Mouse (Mus musculus): Measurements from ENCODE around the gene Scn1b. TPM values are rescaled to one million over a fixed set of nuclear protein-coding genes. Genes with fewer than 3 reads are reported as not detected.
A peak's percentile ranks its signal among the peaks of the same experiment; 100 is the strongest.

Scn1b gene
- polyA plus RNA-seq, 1 experiment from 2014 or later = 0.81 TPM

GRCm38 (mm10) chr7:31145596-31146160, 18.9 kb upstream of the Scn1b start:
- 90% methylated on average over 12 of the region's 12 CpGs for WGBS
- Histone ChIP-seq H3K4me3 (ENCODE audit: low read depth, low read length) (no peak overlapping the region), H3K9ac (replicated peaks; ENCODE audit: low read length) (no peak overlapping the region), H3K4me2 (ENCODE audit: low read depth, low read length) (no peak overlapping the region), H3K9me3 (replicated peaks; ENCODE audit: control insufficient read depth, low read length) (no peaks in the 10 kb centered on the region), H3K27me3 (ENCODE audit: control insufficient read depth, insufficient read depth, low read length) (no peaks in the 10 kb centered on the region), H3K27ac (replicated peaks; ENCODE audit: low read depth, low read length) (no peak overlapping the region), H3K4me1 (ENCODE audit: control insufficient read depth, insufficient read depth, low read length) (peaks cover 3% of the 10 kb centered on the region; the same call in 1 of the 2 replicates), H3K36me3 (replicated peaks; ENCODE audit: control insufficient read depth, insufficient read depth, low read depth, low read length) (peaks cover under 1% of the 10 kb centered on the region)
- ATAC-seq (replicated peaks; ENCODE audit: insufficient number of reproducible peaks, low FRiP score, low TSS enrichment, low read depth) (no peak), DNase-seq (ENCODE audit: low spot score) (no peak)

- WGBS = 96% methylated on average over 16 of the region's 16 CpGs
- H3K36me3 ChIP-seq (replicated peaks; ENCODE audit: control insufficient read depth, insufficient read depth, low read depth, low read length) = peaks cover 4% of the 10 kb centered on the region
Measured at GRCm38 (mm10) chr7:31144886-31145285, 18.1 kb upstream of the Scn1b start.

DNA sequence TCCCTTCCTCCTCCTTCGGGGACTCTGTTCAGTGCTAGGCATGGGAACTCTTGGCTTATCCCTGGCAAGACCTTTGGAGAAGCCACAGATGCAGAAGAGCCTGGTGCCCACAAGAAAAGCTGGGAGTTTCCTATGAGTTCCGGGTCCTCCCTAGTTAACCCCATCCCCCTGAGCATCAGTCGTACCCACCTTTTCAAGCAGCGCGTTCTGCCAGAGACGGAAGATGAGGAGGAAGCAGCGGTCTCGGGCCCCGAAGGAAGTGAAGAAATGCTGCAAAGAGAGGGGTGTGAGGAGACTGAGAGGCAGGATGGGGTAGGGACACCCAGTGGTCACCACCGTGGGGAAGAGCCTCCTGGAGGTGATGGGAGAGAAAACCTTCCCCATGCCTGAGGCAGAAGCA, 14.1 kb upstream of the Scn1b start:
- H3K27ac ChIP-seq (replicated peaks; ENCODE audit: low read depth, low read length) = no peak overlapping the region
- H3K9ac ChIP-seq (replicated peaks; ENCODE audit: low read length) = no peak overlapping the region
- ATAC-seq (replicated peaks; ENCODE audit: insufficient number of reproducible peaks, low FRiP score, low TSS enrichment, low read depth) (no peak), DNase-seq (ENCODE audit: low spot score) (no peak)
- WGBS = 93% methylated on average over 10 of the region's 10 CpGs
- no peaks in the 10 kb centered on the region for H3K4me1 ChIP-seq (ENCODE audit: control insufficient read depth, insufficient read depth, low read length)
- no peak overlapping the region for H3K4me3 ChIP-seq (ENCODE audit: low read depth, low read length)
- H3K4me2 ChIP-seq (ENCODE audit: low read depth, low read length) = no peak overlapping the region
- no peaks in the 10 kb centered on the region for H3K9me3 ChIP-seq (replicated peaks; ENCODE audit: control insufficient read depth, low read length)
- H3K27me3 ChIP-seq (ENCODE audit: control insufficient read depth, insufficient read depth, low read length) = no peaks in the 10 kb centered on the region
- H3K36me3 ChIP-seq (replicated peaks; ENCODE audit: control insufficient read depth, insufficient read depth, low read depth, low read length) = peaks cover 22% of the 10 kb centered on the region

More at GRCm38 (mm10) chr7:31144886-31145285, 18.1 kb upstream of the Scn1b start:
- Histone ChIP-seq H3K27me3 (ENCODE audit: control insufficient read depth, insufficient read depth, low read length) (no peaks in the 10 kb centered on the region), H3K4me3 (ENCODE audit: low read depth, low read length) (no peak overlapping the region), H3K4me2 (ENCODE audit: low read depth, low read length) (no peak overlapping the region), H3K9me3 (replicated peaks; ENCODE audit: control insufficient read depth, low read length) (no peaks in the 10 kb centered on the region), H3K9ac (replicated peaks; ENCODE audit: low read length) (no peak overlapping the region), H3K4me1 (ENCODE audit: control insufficient read depth, insufficient read depth, low read length) (peaks cover 3% of the 10 kb centered on the region; the same call in 1 of the 2 replicates), H3K27ac (replicated peaks; ENCODE audit: low read depth, low read length) (no peak overlapping the region)
- ATAC-seq (replicated peaks; ENCODE audit: insufficient number of reproducible peaks, low FRiP score, low TSS enrichment, low read depth) (no peak), DNase-seq (ENCODE audit: low spot score) (no peak)

DNA sequence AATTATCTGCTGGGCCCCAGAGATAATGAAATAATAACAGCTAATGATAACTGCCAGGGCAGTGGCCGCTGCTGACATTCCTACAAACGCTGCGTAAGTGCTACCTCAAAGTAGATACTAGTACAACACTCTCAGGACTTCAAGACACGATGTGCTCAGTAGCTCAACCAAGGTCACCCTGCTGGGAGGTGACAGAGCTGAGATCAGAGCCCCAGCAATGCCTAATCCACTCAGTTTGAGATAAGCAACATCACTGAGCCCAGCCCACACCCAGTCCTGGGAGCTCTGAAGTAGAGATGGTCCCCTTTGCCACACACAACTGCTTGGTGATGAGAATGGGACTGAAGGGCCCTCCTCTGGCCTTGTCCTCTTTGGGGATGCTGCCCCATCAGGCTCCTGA, 13.5 kb upstream of the Scn1b start:
- Histone ChIP-seq H3K27me3 (ENCODE audit: control insufficient read depth, insufficient read depth, low read length) (no peaks in the 10 kb centered on the region), H3K9me3 (replicated peaks; ENCODE audit: control insufficient read depth, low read length) (no peaks in the 10 kb centered on the region), H3K27ac (replicated peaks; ENCODE audit: low read depth, low read length) (no peak overlapping the region), H3K36me3 (replicated peaks; ENCODE audit: control insufficient read depth, insufficient read depth, low read depth, low read length) (peaks cover 22% of the 10 kb centered on the region), H3K4me1 (ENCODE audit: control insufficient read depth, insufficient read depth, low read length) (no peaks in the 10 kb centered on the region), H3K4me2 (ENCODE audit: low read depth, low read length) (no peak overlapping the region), H3K9ac (replicated peaks; ENCODE audit: low read length) (no peak overlapping the region), H3K4me3 (ENCODE audit: low read depth, low read length) (no peak overlapping the region)
- 85% methylated on average over 4 of the region's 4 CpGs for WGBS
- ATAC-seq (replicated peaks; ENCODE audit: insufficient number of reproducible peaks, low FRiP score, low TSS enrichment, low read depth) (no peak), DNase-seq (ENCODE audit: low spot score) (no peak)

GRCm38 (mm10) chr7:31139765-31140164, 13.0 kb upstream of the Scn1b start:
- peaks cover 22% of the 10 kb centered on the region for H3K36me3 ChIP-seq (replicated peaks; ENCODE audit: control insufficient read depth, insufficient read depth, low read depth, low read length)
- H3K4me2 ChIP-seq (ENCODE audit: low read depth, low read length) = no peak overlapping the region
- H3K4me1 ChIP-seq (ENCODE audit: control insufficient read depth, insufficient read depth, low read length) = no peaks in the 10 kb centered on the region
- DNase-seq (ENCODE audit: low spot score) = peak; percentile 58
- no peak overlapping the region for H3K9ac ChIP-seq (replicated peaks; ENCODE audit: low read length)
- no peak overlapping the region for H3K27ac ChIP-seq (replicated peaks; ENCODE audit: low read depth, low read length)
- no peak overlapping the region for H3K4me3 ChIP-seq (ENCODE audit: low read depth, low read length)
- 0 out of 2 replicates have a peak, but pooled peaks have one; percentile 21 for ATAC-seq (replicated peaks; ENCODE audit: insufficient number of reproducible peaks, low FRiP score, low TSS enrichment, low read depth)
- H3K9me3 ChIP-seq (replicated peaks; ENCODE audit: control insufficient read depth, low read length) = no peaks in the 10 kb centered on the region
- H3K27me3 ChIP-seq (ENCODE audit: control insufficient read depth, insufficient read depth, low read length) = no peaks in the 10 kb centered on the region
- 67% methylated on average over 5 of the region's 5 CpGs for WGBS

DNA sequence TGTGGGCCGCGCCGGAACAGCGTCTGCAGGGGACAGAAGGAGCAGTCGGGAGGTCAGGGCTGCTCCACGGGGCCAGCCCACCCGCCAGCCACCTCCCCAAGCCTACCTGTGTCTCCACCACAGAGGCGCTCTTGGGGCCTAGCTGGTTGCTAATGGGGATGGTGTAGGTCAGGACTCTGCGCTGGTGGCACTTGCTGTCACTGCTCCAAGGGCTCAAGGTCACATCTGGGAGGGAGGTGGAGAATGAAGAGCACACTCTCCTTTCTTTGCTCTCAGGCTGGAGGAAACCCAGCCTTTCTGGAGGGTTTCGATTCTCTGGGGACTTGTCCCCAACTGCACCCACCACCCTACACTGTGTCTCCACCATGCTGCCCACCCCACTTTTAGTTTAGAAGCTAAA, 8.9 kb upstream of the Scn1b start:
- peaks cover 42% of the 10 kb centered on the region for H3K36me3 ChIP-seq (replicated peaks; ENCODE audit: control insufficient read depth, insufficient read depth, low read depth, low read length)
- H3K4me3 ChIP-seq (ENCODE audit: low read depth, low read length) = no peak overlapping the region
- no peaks in the 10 kb centered on the region for H3K27me3 ChIP-seq (ENCODE audit: control insufficient read depth, insufficient read depth, low read length)
- H3K27ac ChIP-seq (replicated peaks; ENCODE audit: low read depth, low read length) = no peak overlapping the region
- no peak overlapping the region for H3K4me2 ChIP-seq (ENCODE audit: low read depth, low read length)
- no peaks in the 10 kb centered on the region for H3K4me1 ChIP-seq (ENCODE audit: control insufficient read depth, insufficient read depth, low read length)
- DNase-seq (ENCODE audit: low spot score) (no peak), ATAC-seq (replicated peaks; ENCODE audit: insufficient number of reproducible peaks, low FRiP score, low TSS enrichment, low read depth) (no peak)
- no peaks in the 10 kb centered on the region for H3K9me3 ChIP-seq (replicated peaks; ENCODE audit: control insufficient read depth, low read length)
- H3K9ac ChIP-seq (replicated peaks; ENCODE audit: low read length) = no peak overlapping the region
- WGBS = 97% methylated on average over 8 of the region's 10 CpGs

DNA sequence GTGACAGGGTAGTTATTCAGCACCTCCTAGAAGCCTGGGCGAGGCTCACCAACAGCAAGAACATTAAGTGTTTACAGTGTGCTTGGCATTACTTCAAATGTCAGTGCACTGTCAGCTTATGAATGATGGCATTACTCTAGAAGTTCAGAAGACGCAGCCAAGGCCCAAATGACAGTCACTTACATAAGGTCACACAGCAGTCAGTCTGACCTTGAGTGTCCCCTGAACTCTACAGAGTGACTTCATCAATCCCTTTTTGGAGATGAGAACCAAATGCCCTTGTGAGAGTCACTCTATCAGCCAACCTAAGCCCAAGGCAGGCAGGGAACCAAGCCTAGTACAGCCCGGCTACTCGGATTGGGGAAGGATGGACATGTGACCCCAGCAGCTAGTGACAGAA, 5.1 kb upstream of the Scn1b start:
- 91% methylated on average over 4 of the region's 4 CpGs for whole genome bisulfite sequencing
- H3K9ac ChIP-seq (replicated peaks; ENCODE audit: low read length) = no peak overlapping the region
- H3K4me1 ChIP-seq (ENCODE audit: control insufficient read depth, insufficient read depth, low read length) = no peaks in the 10 kb centered on the region; the same call in 1 of the 2 replicates
- H3K9me3 ChIP-seq (replicated peaks; ENCODE audit: control insufficient read depth, low read length) = no peaks in the 10 kb centered on the region
- H3K4me2 ChIP-seq (ENCODE audit: low read depth, low read length) = no peak overlapping the region
- ATAC-seq (replicated peaks; ENCODE audit: insufficient number of reproducible peaks, low FRiP score, low TSS enrichment, low read depth) (no peak), DNase-seq (ENCODE audit: low spot score) (no peak)
- H3K27me3 ChIP-seq (ENCODE audit: control insufficient read depth, insufficient read depth, low read length) = peaks cover 6% of the 10 kb centered on the region
- peaks cover 24% of the 10 kb centered on the region for H3K36me3 ChIP-seq (replicated peaks; ENCODE audit: control insufficient read depth, insufficient read depth, low read depth, low read length)
- H3K4me3 ChIP-seq (ENCODE audit: low read depth, low read length) = no peak overlapping the region
- H3K27ac ChIP-seq (replicated peaks; ENCODE audit: low read depth, low read length) = no peak overlapping the region

GRCm38 (mm10) chr7:31130841-31131240, 4.0 kb upstream of the Scn1b start:
- Histone ChIP-seq H3K4me3 (ENCODE audit: low read depth, low read length) (no peak overlapping the region), H3K9ac (replicated peaks; ENCODE audit: low read length) (no peak overlapping the region), H3K27me3 (ENCODE audit: control insufficient read depth, insufficient read depth, low read length) (peaks cover 15% of the 10 kb centered on the region), H3K27ac (replicated peaks; ENCODE audit: low read depth, low read length) (no peak overlapping the region), H3K9me3 (replicated peaks; ENCODE audit: control insufficient read depth, low read length) (no peaks in the 10 kb centered on the region), H3K36me3 (replicated peaks; ENCODE audit: control insufficient read depth, insufficient read depth, low read depth, low read length) (peaks cover 23% of the 10 kb centered on the region), H3K4me2 (ENCODE audit: low read depth, low read length) (no peak overlapping the region), H3K4me1 (ENCODE audit: control insufficient read depth, insufficient read depth, low read length) (peaks cover 4% of the 10 kb centered on the region)
- WGBS = 37% methylated on average over 4 of the region's 4 CpGs
- DNase-seq (ENCODE audit: low spot score) (peak; percentile 72), ATAC-seq (replicated peaks; ENCODE audit: insufficient number of reproducible peaks, low FRiP score, low TSS enrichment, low read depth) (no peak)
